Mouse (Mus musculus): Measurements from ENCODE around the gene Timmdc1. TPM values are rescaled to one million over a fixed set of nuclear protein-coding genes. Genes with fewer than 3 reads are reported as not detected.

Timmdc1 gene
- total and polyA plus RNA-seq, 3 experiments: 22.2 to 66.1 (median 60.4) TPM

DNA sequence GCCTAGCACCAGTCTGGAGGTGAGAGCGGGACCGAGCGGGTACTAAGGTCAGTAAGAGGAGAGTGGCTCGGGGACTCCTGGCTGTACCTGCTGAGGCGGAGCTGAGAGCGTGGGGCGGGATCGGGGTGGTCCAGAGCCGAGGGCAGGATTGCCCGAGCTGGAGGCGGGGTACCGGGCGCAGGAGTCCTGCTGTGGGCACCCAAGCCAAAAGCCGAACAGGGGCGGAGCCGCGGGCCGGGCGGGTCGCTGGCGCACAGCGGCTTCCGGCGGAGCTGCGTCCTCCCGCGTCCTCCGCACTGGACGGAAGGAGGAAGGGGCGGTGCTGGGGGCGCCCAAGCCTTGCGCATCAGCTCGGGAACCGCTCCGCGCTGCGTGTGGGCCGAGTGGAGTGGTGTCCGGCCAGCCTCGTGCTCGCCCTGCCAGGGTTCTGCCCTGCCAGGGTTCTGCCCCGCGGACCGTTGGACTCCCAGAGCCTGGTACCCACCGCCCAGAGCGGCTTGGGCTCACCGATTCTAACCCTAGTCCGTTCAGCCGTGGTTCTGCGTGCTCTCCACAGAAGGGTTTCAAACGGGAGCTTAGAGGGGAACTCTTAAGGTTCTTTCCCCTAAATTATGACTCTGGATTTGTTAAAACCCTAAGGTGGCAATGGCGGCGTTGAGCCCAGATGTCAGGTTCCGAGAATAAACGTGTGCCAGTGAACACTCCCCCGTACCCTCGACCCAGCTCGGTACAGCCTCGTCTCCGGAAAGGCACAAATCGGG is 69.8 kb downstream of the Timmdc1 start, which contains the start of gene Adprh:
TSS of gene Adprh (minus strand) at position 262 of the 761 bp plus-strand sequence.
- peak within 1 kb of the TSS; percentile 97 for H3K27ac ChIP-seq
- intact Hi-C loops (cut with DNase I): loop anchor here (1.0 to 2.0 kb wide), 3 partner anchors 20 to 105 kb away; partner anchors contain the start of genes Gm21987 and Pla1a
- H3K27me3 ChIP-seq (ENCODE audit: control insufficient read depth, insufficient read depth, low read length): no peaks in the 10 kb centered on the region
- peak; percentile 25 for TF ChIP-seq CTCF (IDR thresholded peaks at IDR 0.05)
- peak; percentile 96 for TF ChIP-seq POLR2A (IDR thresholded peaks at IDR 0.05; ENCODE audit: insufficient read depth, low read depth, low read length)
- TF ChIP-seq EP300 (IDR thresholded peaks at IDR 0.05; ENCODE audit: insufficient read depth, low read depth, low read length): 0 out of 2 replicates have a peak, but pooled peaks have one; percentile 13
- H3K4me1 ChIP-seq (ENCODE audit: control insufficient read depth, insufficient read depth, low read length): no peaks in the 10 kb centered on the region; the same call in 1 of the 2 replicates
- peak within 1 kb of the TSS; percentile 98 for H3K9ac ChIP-seq (ENCODE audit: low read depth, low read length)
- no peaks in the 10 kb centered on the region for H3K79me2 ChIP-seq (replicated peaks; ENCODE audit: control insufficient read depth, insufficient read depth, low read length)
- peak within 1 kb of the TSS; percentile 85 for H3K4me3 ChIP-seq
- WGBS: under 1% methylated on average over 59 of the region's 61 CpGs
- no peaks in the 10 kb centered on the region for H3K36me3 ChIP-seq (ENCODE audit: control insufficient read depth, insufficient read depth, low read length)
- peak; percentile 96 to 97 for DNase-seq

DNA sequence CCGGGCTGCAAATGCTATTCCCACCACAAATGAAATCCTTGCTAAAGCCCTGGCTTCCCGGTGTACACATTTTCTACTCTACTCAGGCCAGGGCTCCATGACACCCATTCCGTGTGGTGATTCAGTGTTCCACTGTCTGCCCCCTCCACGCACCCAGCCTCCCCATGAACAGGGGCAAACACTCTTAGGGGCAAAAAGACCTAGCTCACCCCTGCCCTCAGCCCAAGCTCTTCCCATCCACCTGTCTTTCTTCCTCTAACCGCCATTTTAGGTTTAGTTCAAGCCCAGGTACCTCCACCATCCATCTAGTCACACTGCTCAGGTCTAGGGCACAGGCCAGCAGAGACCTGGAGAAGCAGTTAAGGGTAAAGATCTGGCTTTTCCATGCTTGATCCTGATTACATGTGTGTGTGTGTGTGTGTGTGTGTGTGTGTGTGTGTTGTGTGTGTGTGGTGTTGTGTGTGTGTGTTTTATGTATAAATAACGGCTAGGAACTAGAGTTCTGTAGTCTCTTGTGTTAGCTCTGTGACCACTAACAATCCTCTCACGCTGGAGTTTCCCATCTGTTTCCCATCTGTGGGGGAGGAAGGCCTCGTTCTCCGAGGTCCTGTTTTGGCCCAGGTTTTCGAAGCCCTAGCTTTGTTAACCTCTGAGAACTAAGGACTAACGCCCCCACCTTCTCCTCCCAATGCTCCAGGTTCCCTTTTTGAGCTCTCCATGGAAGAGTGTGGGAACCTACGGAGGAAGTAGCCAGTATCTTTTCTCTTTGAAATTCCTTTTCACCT is 70.8 kb downstream of the Timmdc1 start:
- no peaks in the 10 kb centered on the region for H3K79me2 ChIP-seq (replicated peaks; ENCODE audit: control insufficient read depth, insufficient read depth, low read length)
- peak overlapping the region; percentile 85 for H3K4me3 ChIP-seq
- peak overlapping the region; percentile 97 for H3K27ac ChIP-seq
- 42% methylated on average over 12 of the region's 12 CpGs for WGBS
- intact Hi-C loops (cut with DNase I): loop anchor here (1.0 to 2.0 kb wide), 3 partner anchors 19 to 104 kb away; partner anchors contain the start of genes Gm21987 and Pla1a
- no peaks in the 10 kb centered on the region for H3K27me3 ChIP-seq (ENCODE audit: control insufficient read depth, insufficient read depth, low read length)
- peak overlapping the region; percentile 82 for H3K9ac ChIP-seq (ENCODE audit: low read depth, low read length)
- no peak for DNase-seq
- TF ChIP-seq EP300 (IDR thresholded peaks at IDR 0.05; ENCODE audit: insufficient read depth, low read depth, low read length) (no peak), CTCF (IDR thresholded peaks at IDR 0.05) (no peak), POLR2A (IDR thresholded peaks at IDR 0.05; ENCODE audit: insufficient read depth, low read depth, low read length) (no peak)
- no peaks in the 10 kb centered on the region; the same call in 1 of the 2 replicates for H3K4me1 ChIP-seq (ENCODE audit: control insufficient read depth, insufficient read depth, low read length)
- no peaks in the 10 kb centered on the region for H3K36me3 ChIP-seq (ENCODE audit: control insufficient read depth, insufficient read depth, low read length)

DNA sequence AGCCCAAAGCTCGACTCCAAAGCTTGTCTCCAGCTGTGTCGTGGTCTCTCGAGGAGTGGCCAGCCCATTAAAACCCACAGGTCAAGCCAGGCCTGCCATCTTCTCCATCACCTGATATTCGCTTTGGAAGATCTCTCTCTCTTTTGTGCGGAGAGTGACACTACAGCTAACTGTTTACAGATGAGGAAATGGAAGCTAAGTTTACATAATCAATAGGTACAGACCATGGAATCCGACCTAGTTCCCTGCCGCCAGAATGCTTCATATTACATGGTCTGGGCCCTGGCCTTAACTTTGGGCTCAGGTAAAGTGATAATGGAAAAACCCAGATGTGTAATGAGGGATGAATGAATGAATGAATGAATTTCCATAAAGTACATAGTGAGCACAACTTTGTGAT is 71.8 kb downstream of the Timmdc1 start:
- no peak overlapping the region for H3K9ac ChIP-seq (ENCODE audit: low read depth, low read length)
- H3K27ac ChIP-seq: no peak overlapping the region
- 91% methylated on average over 7 of the region's 7 CpGs for WGBS
- H3K79me2 ChIP-seq (replicated peaks; ENCODE audit: control insufficient read depth, insufficient read depth, low read length): no peaks in the 10 kb centered on the region
- no peak for DNase-seq
- H3K4me1 ChIP-seq (ENCODE audit: control insufficient read depth, insufficient read depth, low read length): no peaks in the 10 kb centered on the region; the same call in 1 of the 2 replicates
- no peak for TF ChIP-seq EP300 (IDR thresholded peaks at IDR 0.05; ENCODE audit: insufficient read depth, low read depth, low read length)
- no peak for TF ChIP-seq CTCF (IDR thresholded peaks at IDR 0.05)
- TF ChIP-seq POLR2A (IDR thresholded peaks at IDR 0.05; ENCODE audit: insufficient read depth, low read depth, low read length): no peak
- H3K27me3 ChIP-seq (ENCODE audit: control insufficient read depth, insufficient read depth, low read length): no peaks in the 10 kb centered on the region
- no peak overlapping the region for H3K4me3 ChIP-seq
- H3K36me3 ChIP-seq (ENCODE audit: control insufficient read depth, insufficient read depth, low read length): no peaks in the 10 kb centered on the region
- intact Hi-C loops (cut with DNase I): no loop called here

DNA sequence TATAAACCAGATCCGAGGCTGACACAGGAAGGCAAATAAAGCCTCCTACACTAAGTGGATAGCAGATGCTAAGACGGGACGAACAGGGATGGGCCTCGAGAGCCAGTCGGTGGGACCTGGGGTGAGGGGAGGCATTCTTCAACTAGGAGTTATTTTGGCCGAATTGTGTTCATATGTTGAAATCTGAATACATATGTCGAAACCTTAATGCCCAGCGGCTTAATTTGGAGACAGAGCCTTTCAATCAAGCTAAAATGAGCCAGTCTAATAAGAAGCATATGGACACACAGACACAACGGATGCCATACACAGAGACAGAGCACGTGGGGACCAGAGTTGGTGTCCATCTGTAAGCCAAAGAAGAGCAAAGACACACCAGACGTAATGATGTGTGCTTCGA is 74.0 kb downstream of the Timmdc1 start:
- H3K36me3 ChIP-seq (ENCODE audit: control insufficient read depth, insufficient read depth, low read length): peaks cover 2% of the 10 kb centered on the region; the same call in 1 of the 2 replicates
- no peak overlapping the region for H3K27ac ChIP-seq
- no peaks in the 10 kb centered on the region for H3K79me2 ChIP-seq (replicated peaks; ENCODE audit: control insufficient read depth, insufficient read depth, low read length)
- no peak overlapping the region for H3K4me3 ChIP-seq
- no peak for DNase-seq
- H3K4me1 ChIP-seq (ENCODE audit: control insufficient read depth, insufficient read depth, low read length): peaks cover 1% of the 10 kb centered on the region
- no peak overlapping the region for H3K9ac ChIP-seq (ENCODE audit: low read depth, low read length)
- 95% methylated on average over 12 of the region's 12 CpGs for WGBS
- no peaks in the 10 kb centered on the region for H3K27me3 ChIP-seq (ENCODE audit: control insufficient read depth, insufficient read depth, low read length)
- intact Hi-C loops (cut with DNase I): no loop called here
- no peak for TF ChIP-seq EP300 (IDR thresholded peaks at IDR 0.05; ENCODE audit: insufficient read depth, low read depth, low read length)
- TF ChIP-seq CTCF (IDR thresholded peaks at IDR 0.05): no peak
- no peak for TF ChIP-seq POLR2A (IDR thresholded peaks at IDR 0.05; ENCODE audit: insufficient read depth, low read depth, low read length)

Other genes starting within 250 kb of the Timmdc1 start
- gene Nr1i2, start 227.8 kb downstream of the Timmdc1 start, total RNA-seq (2021): not detected
- 0.15 TPM in 1 of 2 replicates, not detected in the other for gene Nr1i2, start 227.8 kb downstream of the Timmdc1 start, polyA plus RNA-seq (2012; rRNA removed)
- not detected for gene Maats1, start 180.5 kb downstream of the Timmdc1 start, total RNA-seq (2021)
- 0.20 TPM in 1 of 2 replicates, not detected in the other for gene Maats1, start 180.5 kb downstream of the Timmdc1 start, polyA plus RNA-seq (2012; rRNA removed)
- gene Cox17, start 175.7 kb downstream of the Timmdc1 start, total RNA-seq (2021): 100 to 1,000 TPM; 295 to 358 TPM
- gene Cox17, start 175.7 kb downstream of the Timmdc1 start, polyA plus RNA-seq (2012; rRNA removed): 190 and 221 TPM in 2 replicates
- gene Gm21987, start 175.6 kb downstream of the Timmdc1 start, total RNA-seq (2021): not detected
- not detected in 2 replicates for gene Gm21987, start 175.6 kb downstream of the Timmdc1 start, polyA plus RNA-seq (2012; rRNA removed)
- 100 to 1,000 TPM; 462 to 476 TPM for gene Popdc2, start 160.5 kb downstream of the Timmdc1 start, total RNA-seq (2021)
- 695 and 745 TPM in 2 replicates for gene Popdc2, start 160.5 kb downstream of the Timmdc1 start, polyA plus RNA-seq (2012; rRNA removed)
- gene Pla1a, start 89.5 kb downstream of the Timmdc1 start, total RNA-seq (2021): 1 to 10 TPM; 6.8 to 8.8 TPM
- gene Pla1a, start 89.5 kb downstream of the Timmdc1 start, polyA plus RNA-seq (2012; rRNA removed): 9.6 and 13.6 TPM in 2 replicates
- gene Adprh, start 70.0 kb downstream of the Timmdc1 start, total RNA-seq (2021): 10 to 100 TPM; 23.4 to 25.2 TPM
- gene Adprh, start 70.0 kb downstream of the Timmdc1 start, polyA plus RNA-seq (2012; rRNA removed): 21.0 and 27.9 TPM in 2 replicates
- under 1 TPM; 0.86 to 0.89 TPM for gene Cd80, start 67.1 kb downstream of the Timmdc1 start, total RNA-seq (2021)
- 0.59 and 0.88 TPM in 2 replicates for gene Cd80, start 67.1 kb downstream of the Timmdc1 start, polyA plus RNA-seq (2012; rRNA removed)
- gene Poglut1, start 27.6 kb upstream of the Timmdc1 start, total RNA-seq (2021): 10 to 100 TPM; 10.8 to 11.0 TPM
- 12.9 and 18.0 TPM in 2 replicates for gene Poglut1, start 27.6 kb upstream of the Timmdc1 start, polyA plus RNA-seq (2012; rRNA removed)
- gene Tmem39a, start 36.0 kb upstream of the Timmdc1 start, total RNA-seq (2021): 10 to 100 TPM; 18.3 to 21.8 TPM
- 45.3 and 65.2 TPM in 2 replicates for gene Tmem39a, start 36.0 kb upstream of the Timmdc1 start, polyA plus RNA-seq (2012; rRNA removed)
- gene Arhgap31, start 190.6 kb upstream of the Timmdc1 start, total RNA-seq (2021): 10 to 100 TPM; 38.2 to 41.2 TPM
- 14.1 and 20.1 TPM in 2 replicates for gene Arhgap31, start 190.6 kb upstream of the Timmdc1 start, polyA plus RNA-seq (2012; rRNA removed)
- 10 to 100 TPM in 1 of 2 experiments, 1 to 10 TPM in 1; 8.1 to 13.2 TPM for gene B4galt4, start 219.6 kb upstream of the Timmdc1 start, total RNA-seq (2021)
- 6.4 and 9.6 TPM in 2 replicates for gene B4galt4, start 219.6 kb upstream of the Timmdc1 start, polyA plus RNA-seq (2012; rRNA removed)